Comparison of ENCODE assay signal across 19 mouse cellular contexts in genomic region chr1:118787486-118787885, GRCm38 (mm10).
DNase-seq lines count a peak whose midpoint lies in the region; ATAC-seq lines count a peak whose summit lies in the region.
"Had no signal": no experiment of that assay in that cellular context is flagged by ENCODE, and none has a peak within 500 bp of the region (broad histone marks: within the 10 kb centered on the region; RNA-seq: fewer than 3 reads in every experiment).

No protein-coding gene starts in this region.

- peak; percentile 17 for DNase-seq in midbrain, embryonic 11.5 days (ENCODE audit: low spot score, missing footprints)
- DNase-seq: adrenal gland, adult 2 months; adrenal gland, adult 8-10 months; adrenal gland, postnatal 10 days; adrenal gland, postnatal 14 days; adrenal gland, postnatal 25 days; adrenal gland, postnatal 36 days; B cell, adult 2 months; cerebellum, adult 11 months; cerebellum, adult 11-12 months; cerebellum, adult 18-20 months had no signal

- WGBS in midbrain, embryonic 11.5 days, result 87% methylated on average over 3 of the region's 3 CpGs
- 85% methylated on average over 3 of the region's 3 CpGs for WGBS in midbrain, embryonic 15.5 days

- H3K27me3 ChIP-seq in midbrain, embryonic 11.5 days (ENCODE audit: control insufficient read depth, insufficient read depth, low read length), result no peaks in the 10 kb centered on the region
- H3K27me3 ChIP-seq in midbrain, embryonic 15.5 days (replicated peaks), result no peaks in the 10 kb centered on the region; the same call in 1 of the 2 replicates
- H3K27me3 ChIP-seq: CH12.LX had no signal

- H3K9ac ChIP-seq in midbrain, embryonic 11.5 days (ENCODE audit: low read length), result no peak overlapping the region
- no peak overlapping the region for H3K9ac ChIP-seq in midbrain, embryonic 15.5 days

- H3K36me3 ChIP-seq in midbrain, embryonic 11.5 days (ENCODE audit: control insufficient read depth, insufficient read depth, low read length), result no peaks in the 10 kb centered on the region
- H3K36me3 ChIP-seq in midbrain, embryonic 15.5 days (replicated peaks), result no peaks in the 10 kb centered on the region
- H3K36me3 ChIP-seq: G1E had no signal

- no peak overlapping the region for H3K27ac ChIP-seq in midbrain, embryonic 11.5 days (ENCODE audit: low read depth, low read length)
- no peak overlapping the region for H3K27ac ChIP-seq in midbrain, embryonic 15.5 days

- ATAC-seq in midbrain, embryonic 11.5 days (ENCODE audit: low FRiP score), result no peak
- ATAC-seq in midbrain, embryonic 15.5 days (replicated peaks), result no peak
- ATAC-seq in common myeloid progenitor, adult 5-6 weeks (replicated peaks; ENCODE audit: low read depth, poor library complexity, severe bottlenecking), result peak; percentile 58
- no peak for ATAC-seq in megakaryocyte progenitor cell, adult 5-6 weeks (replicated peaks; ENCODE audit: poor library complexity)
- ATAC-seq: activated CD4-positive, CD25-positive, alpha-beta regulatory T cell, adult 4 months; CD4-positive, CD25-positive, alpha-beta regulatory T cell, adult 4 months; Patski had no signal

- H3K4me1 ChIP-seq in midbrain, embryonic 11.5 days (ENCODE audit: control insufficient read depth, insufficient read depth, low read length), result no peaks in the 10 kb centered on the region
- no peaks in the 10 kb centered on the region for H3K4me1 ChIP-seq in midbrain, embryonic 15.5 days

- no peak overlapping the region for H3K4me3 ChIP-seq in midbrain, embryonic 11.5 days (ENCODE audit: low read depth, low read length)
- no peak overlapping the region for H3K4me3 ChIP-seq in midbrain, embryonic 15.5 days

- no peak overlapping the region for H3K4me2 ChIP-seq in midbrain, embryonic 11.5 days
- H3K4me2 ChIP-seq in midbrain, embryonic 15.5 days, result no peak overlapping the region

- no peaks in the 10 kb centered on the region for H3K9me3 ChIP-seq in midbrain, embryonic 11.5 days (ENCODE audit: control insufficient read depth, low read length)
- no peaks in the 10 kb centered on the region for H3K9me3 ChIP-seq in midbrain, embryonic 15.5 days
